9 mouse cellular contexts compared by ENCODE assay signal in the genomic region with DNA sequence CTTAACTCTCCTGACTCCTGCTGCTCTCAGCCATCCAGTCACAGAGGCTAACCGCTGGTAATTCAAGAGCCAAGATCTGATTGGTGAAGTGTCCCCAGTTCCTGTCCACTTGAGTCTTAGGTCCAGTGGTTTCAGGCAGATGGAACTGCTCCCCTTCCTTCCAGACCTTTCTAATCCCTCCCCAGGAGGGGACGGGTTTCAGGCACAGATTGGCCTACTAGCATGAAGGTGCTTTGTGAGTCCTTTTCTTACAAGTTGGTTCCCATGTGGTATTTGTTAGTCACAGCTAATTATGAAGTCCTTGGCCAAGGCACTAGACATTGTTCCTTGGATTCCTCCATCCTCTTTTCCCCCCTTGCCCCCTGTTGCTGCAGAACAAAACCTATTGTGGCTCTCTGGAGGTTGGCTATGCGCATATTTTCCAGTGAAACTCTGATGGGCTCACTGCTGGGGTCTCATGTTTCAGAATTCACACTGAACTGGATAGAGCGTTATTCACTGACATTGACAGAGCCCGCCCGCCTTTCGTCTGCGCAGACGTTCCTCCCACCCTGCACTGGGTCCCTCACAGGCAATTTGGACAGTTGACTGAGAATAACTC.
DNase-seq lines count a peak whose midpoint lies in the region; ATAC-seq lines count a peak whose summit lies in the region.
"Had no signal": no experiment of that assay in that cellular context is flagged by ENCODE, and none has a peak within 500 bp of the region (broad histone marks: within the 10 kb centered on the region; RNA-seq: fewer than 3 reads in every experiment).

No protein-coding gene starts in this region.

- no peak overlapping the region for H3K9ac ChIP-seq in lung, embryonic 15.5 days
- H3K9ac ChIP-seq in embryonic facial prominence, embryonic 11.5 days (replicated peaks; ENCODE audit: low read length) = 0 out of 2 replicates have a peak overlapping the region, but pooled peaks have one; percentile 13
- no peak overlapping the region for H3K9ac ChIP-seq in intestine, embryonic 16.5 days (ENCODE audit: low read depth, low read length)
- H3K9ac ChIP-seq in neural tube, embryonic 12.5 days = no peak overlapping the region

- H3K4me1 ChIP-seq in lung, embryonic 15.5 days = peaks cover 52% of the 10 kb centered on the region
- peaks cover 5% of the 10 kb centered on the region; the same call in 1 of the 2 replicates for H3K4me1 ChIP-seq in embryonic facial prominence, embryonic 11.5 days (ENCODE audit: control insufficient read depth, insufficient read depth, low read length)
- peaks cover 36% of the 10 kb centered on the region for H3K4me1 ChIP-seq in intestine, embryonic 16.5 days (ENCODE audit: control insufficient read depth, insufficient read depth, low read length)
- H3K4me1 ChIP-seq in neural tube, embryonic 12.5 days = peaks cover 60% of the 10 kb centered on the region

- 32% methylated on average over 9 of the region's 9 CpGs for WGBS in lung, embryonic 15.5 days
- WGBS in embryonic facial prominence, embryonic 11.5 days = 26% methylated on average over 9 of the region's 9 CpGs
- WGBS in intestine, embryonic 16.5 days = 58% methylated on average over 9 of the region's 9 CpGs
- 12% methylated on average over 9 of the region's 9 CpGs for WGBS in neural tube, embryonic 12.5 days

- H3K27ac ChIP-seq in lung, embryonic 15.5 days = peak overlapping the region; percentile 21
- peak overlapping the region; percentile 47; the same call in 1 of the 2 replicates for H3K27ac ChIP-seq in embryonic facial prominence, embryonic 11.5 days (replicated peaks; ENCODE audit: low read depth, low read length)
- H3K27ac ChIP-seq in intestine, embryonic 16.5 days (ENCODE audit: low read length) = no peak overlapping the region; the same call in 1 of the 2 replicates
- peak overlapping the region; percentile 42; the same call in 1 of the 2 replicates for H3K27ac ChIP-seq in neural tube, embryonic 12.5 days

- peak; percentile 47; the same call in 1 of the 2 replicates for ATAC-seq in lung, embryonic 15.5 days (ENCODE audit: borderline replicate concordance, extremely low read depth, low FRiP score, low TSS enrichment)
- ATAC-seq in embryonic facial prominence, embryonic 11.5 days (replicated peaks; ENCODE audit: insufficient number of reproducible peaks, low FRiP score, low TSS enrichment, low read depth) = peak; percentile 68
- ATAC-seq in intestine, embryonic 16.5 days = peak; percentile 17; the same call in 1 of the 2 replicates
- peak; percentile 44 for ATAC-seq in neural tube, embryonic 12.5 days (ENCODE audit: low FRiP score, low read depth)
- ATAC-seq in megakaryocyte-erythroid progenitor cell, adult 5-6 weeks (replicated peaks; ENCODE audit: low FRiP score, low TSS enrichment, poor library complexity, severe bottlenecking) = no peak

- no peaks in the 10 kb centered on the region for H3K36me3 ChIP-seq in lung, embryonic 15.5 days
- H3K36me3 ChIP-seq in embryonic facial prominence, embryonic 11.5 days (replicated peaks; ENCODE audit: control insufficient read depth, insufficient read depth, low read depth, low read length) = no peaks in the 10 kb centered on the region
- H3K36me3 ChIP-seq in intestine, embryonic 16.5 days (ENCODE audit: control insufficient read depth, insufficient read depth, low read length) = no peaks in the 10 kb centered on the region
- no peaks in the 10 kb centered on the region for H3K36me3 ChIP-seq in neural tube, embryonic 12.5 days

- no peak overlapping the region for H3K4me2 ChIP-seq in lung, embryonic 15.5 days
- H3K4me2 ChIP-seq in embryonic facial prominence, embryonic 11.5 days (ENCODE audit: low read depth, low read length) = no peak overlapping the region
- 0 out of 2 replicates have a peak overlapping the region, but pooled peaks have one; percentile 15 for H3K4me2 ChIP-seq in intestine, embryonic 16.5 days (ENCODE audit: low read depth, low read length)
- H3K4me2 ChIP-seq in neural tube, embryonic 12.5 days (replicated peaks) = 0 out of 2 replicates have a peak overlapping the region, but pooled peaks have one; percentile 18

- H3K27me3 ChIP-seq in lung, embryonic 15.5 days = no peaks in the 10 kb centered on the region
- H3K27me3 ChIP-seq in embryonic facial prominence, embryonic 11.5 days (ENCODE audit: control insufficient read depth, insufficient read depth, low read length) = no peaks in the 10 kb centered on the region
- no peaks in the 10 kb centered on the region for H3K27me3 ChIP-seq in intestine, embryonic 16.5 days (replicated peaks; ENCODE audit: control insufficient read depth, insufficient read depth, low read length)
- no peaks in the 10 kb centered on the region for H3K27me3 ChIP-seq in neural tube, embryonic 12.5 days (replicated peaks)

- no peak for DNase-seq in lung, postnatal 4 days
- peak; percentile 76 for DNase-seq in embryonic facial prominence, embryonic 11.5 days (ENCODE audit: low spot score)
- no peak for DNase-seq in layer of hippocampus, adult 9-10 months (ENCODE audit: low spot score)
- no peak for DNase-seq in cerebellum, adult 8-10 months

- no peak overlapping the region for H3K4me3 ChIP-seq in lung, embryonic 15.5 days
- H3K4me3 ChIP-seq in embryonic facial prominence, embryonic 11.5 days (ENCODE audit: low read depth, low read length) = no peak overlapping the region
- H3K4me3 ChIP-seq in intestine, embryonic 16.5 days (ENCODE audit: low read length) = no peak overlapping the region
- no peak overlapping the region for H3K4me3 ChIP-seq in neural tube, embryonic 12.5 days
- H3K4me3 ChIP-seq: erythroblast, embryonic 14.5 days had no signal

- no peaks in the 10 kb centered on the region for H3K9me3 ChIP-seq in lung, embryonic 15.5 days
- H3K9me3 ChIP-seq in embryonic facial prominence, embryonic 11.5 days (replicated peaks; ENCODE audit: control insufficient read depth, low read length) = no peaks in the 10 kb centered on the region
- no peaks in the 10 kb centered on the region for H3K9me3 ChIP-seq in intestine, embryonic 16.5 days (ENCODE audit: control insufficient read depth, low read length)
- no peaks in the 10 kb centered on the region for H3K9me3 ChIP-seq in neural tube, embryonic 12.5 days

Comparison
In these comparisons a context has a peak if more than half of its experiments do, and no peak if none do; other contexts are left out.
1. H3K4me2 ChIP-seq: peak in intestine, embryonic 16.5 days (single experiment) and neural tube, embryonic 12.5 days (single experiment); none in lung, embryonic 15.5 days (single experiment) and embryonic facial prominence, embryonic 11.5 days (single experiment).